Mouse (Mus musculus): ENCODE measurements at regions not wholly inside any gene's neighbourhood (a gene's known extent, or its start where the extent isn't known, plus 50 kb on each side); places are given as distances from the start of the nearest gene placed in this dataset.

- Histone ChIP-seq H3K9me3 (ENCODE audit: control insufficient read depth, low read length) (no peaks in the 10 kb centered on the region), H3K36me3 (ENCODE audit: control insufficient read depth, insufficient read depth, low read length) (no peaks in the 10 kb centered on the region), H3K27ac (replicated peaks; ENCODE audit: low read depth, low read length) (no peak overlapping the region), H3K4me1 (ENCODE audit: control insufficient read depth, insufficient read depth, low read length) (no peaks in the 10 kb centered on the region), H3K9ac (replicated peaks; ENCODE audit: low read length) (no peak overlapping the region), H3K27me3 (ENCODE audit: control insufficient read depth, insufficient read depth, low read length) (no peaks in the 10 kb centered on the region), H3K4me2 (ENCODE audit: low read length) (no peak overlapping the region), H3K4me3 (replicated peaks; ENCODE audit: low read depth, low read length) (no peak overlapping the region)
- ATAC-seq (ENCODE audit: low FRiP score, low TSS enrichment): no peak
- 67% methylated on average over 2 of the region's 2 CpGs for WGBS
- DNase-seq: peak; percentile 62
These were observed 688.6 kb upstream of the BB014433 start for GRCm38 (mm10) chr8:15734461-15734860.

- H3K9me3 ChIP-seq (ENCODE audit: control insufficient read depth, low read length): no peaks in the 10 kb centered on the region
- H3K4me2 ChIP-seq (ENCODE audit: low read length): no peak overlapping the region
- no peak for ATAC-seq (ENCODE audit: low FRiP score, low TSS enrichment)
- no peak overlapping the region for H3K27ac ChIP-seq (replicated peaks; ENCODE audit: low read depth, low read length)
- no peak overlapping the region for H3K4me3 ChIP-seq (replicated peaks; ENCODE audit: low read depth, low read length)
- DNase-seq: no peak
- no peak overlapping the region for H3K9ac ChIP-seq (replicated peaks; ENCODE audit: low read length)
- no peaks in the 10 kb centered on the region for H3K27me3 ChIP-seq (ENCODE audit: control insufficient read depth, insufficient read depth, low read length)
- no peaks in the 10 kb centered on the region for H3K36me3 ChIP-seq (ENCODE audit: control insufficient read depth, insufficient read depth, low read length)
- no peaks in the 10 kb centered on the region for H3K4me1 ChIP-seq (ENCODE audit: control insufficient read depth, insufficient read depth, low read length)
- WGBS: 92% methylated on average over 2 of the region's 2 CpGs
These were observed 685.4 kb upstream of the BB014433 start for GRCm38 (mm10) chr8:15731324-15731723.

GRCm38 (mm10) chr8:15729075-15729474, 683.2 kb upstream of the BB014433 start:
- ATAC-seq (ENCODE audit: low FRiP score, low TSS enrichment): peak; percentile 66; the same call in 1 of the 2 replicates
- H3K9ac ChIP-seq (replicated peaks; ENCODE audit: low read length): no peak overlapping the region
- H3K4me1 ChIP-seq (ENCODE audit: control insufficient read depth, insufficient read depth, low read length): no peaks in the 10 kb centered on the region
- no peak overlapping the region for H3K4me2 ChIP-seq (ENCODE audit: low read length)
- 0% methylated on average over 1 of the region's 1 CpGs for WGBS
- no peaks in the 10 kb centered on the region for H3K9me3 ChIP-seq (ENCODE audit: control insufficient read depth, low read length)
- DNase-seq: peak; percentile 78
- no peaks in the 10 kb centered on the region for H3K36me3 ChIP-seq (ENCODE audit: control insufficient read depth, insufficient read depth, low read length)
- no peak overlapping the region for H3K4me3 ChIP-seq (replicated peaks; ENCODE audit: low read depth, low read length)
- H3K27ac ChIP-seq (replicated peaks; ENCODE audit: low read depth, low read length): no peak overlapping the region
- no peaks in the 10 kb centered on the region for H3K27me3 ChIP-seq (ENCODE audit: control insufficient read depth, insufficient read depth, low read length)

GRCm38 (mm10) chr8:15726310-15726709, 680.4 kb upstream of the BB014433 start:
- Histone ChIP-seq H3K36me3 (ENCODE audit: control insufficient read depth, insufficient read depth, low read length) (no peaks in the 10 kb centered on the region), H3K9ac (replicated peaks; ENCODE audit: low read length) (no peak overlapping the region), H3K27me3 (ENCODE audit: control insufficient read depth, insufficient read depth, low read length) (no peaks in the 10 kb centered on the region), H3K4me3 (replicated peaks; ENCODE audit: low read depth, low read length) (no peak overlapping the region), H3K4me1 (ENCODE audit: control insufficient read depth, insufficient read depth, low read length) (no peaks in the 10 kb centered on the region), H3K27ac (replicated peaks; ENCODE audit: low read depth, low read length) (no peak overlapping the region), H3K4me2 (ENCODE audit: low read length) (no peak overlapping the region), H3K9me3 (ENCODE audit: control insufficient read depth, low read length) (no peaks in the 10 kb centered on the region)
- no peak for ATAC-seq (ENCODE audit: low FRiP score, low TSS enrichment)
- 93% methylated on average over 6 of the region's 6 CpGs for WGBS
- no peak for DNase-seq

Data from midbrain, embryonic 14.5 days (tissue).